Mouse (Mus musculus): ENCODE measurements at regions not wholly inside any gene's neighbourhood (a gene's known extent, or its start where the extent isn't known, plus 50 kb on each side); places are given as distances from the start of the nearest gene placed in this dataset.
A peak's percentile ranks its signal among the peaks of the same experiment; 100 is the strongest.

DNA sequence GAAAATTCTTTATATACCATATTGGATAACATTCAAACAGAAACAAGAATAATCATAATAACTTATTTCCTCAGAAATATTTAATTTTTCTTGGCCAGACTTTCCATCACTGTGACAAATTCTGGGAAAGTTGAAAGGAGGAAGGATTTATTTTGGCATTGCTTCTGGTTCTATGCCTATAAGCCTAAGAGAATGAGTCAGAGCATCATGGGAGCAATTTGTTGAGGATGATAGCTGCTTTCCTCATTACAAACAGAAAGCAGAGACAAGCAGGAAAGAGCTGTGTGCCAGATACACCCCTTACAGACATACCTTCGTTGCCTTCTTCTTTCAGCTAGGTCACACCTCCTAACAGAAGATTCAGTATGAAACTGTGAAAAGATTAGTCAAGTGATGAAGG lies 115.3 kb downstream of the Rgs21 start:
- no peak for DNase-seq

DNA sequence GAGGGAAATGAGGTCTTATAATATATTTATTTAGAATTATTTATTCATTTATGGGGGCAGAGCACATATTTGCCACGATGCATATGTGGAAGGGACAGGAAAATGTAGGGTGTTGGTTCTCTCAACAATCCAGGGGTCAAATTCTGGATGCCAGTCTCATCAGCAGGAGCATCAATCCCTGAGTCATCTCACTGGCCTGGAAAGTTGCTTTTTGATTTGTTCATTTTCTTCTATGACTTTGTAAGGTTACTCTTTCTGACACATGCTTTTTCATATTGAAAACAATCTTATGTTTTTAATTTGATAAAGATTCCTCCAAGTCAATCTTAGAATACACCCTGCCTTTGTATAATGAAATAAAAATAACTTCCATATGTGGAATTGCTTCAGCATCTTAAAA lies 115.7 kb downstream of the Rgs21 start:
- DNase-seq = no peak

DNA sequence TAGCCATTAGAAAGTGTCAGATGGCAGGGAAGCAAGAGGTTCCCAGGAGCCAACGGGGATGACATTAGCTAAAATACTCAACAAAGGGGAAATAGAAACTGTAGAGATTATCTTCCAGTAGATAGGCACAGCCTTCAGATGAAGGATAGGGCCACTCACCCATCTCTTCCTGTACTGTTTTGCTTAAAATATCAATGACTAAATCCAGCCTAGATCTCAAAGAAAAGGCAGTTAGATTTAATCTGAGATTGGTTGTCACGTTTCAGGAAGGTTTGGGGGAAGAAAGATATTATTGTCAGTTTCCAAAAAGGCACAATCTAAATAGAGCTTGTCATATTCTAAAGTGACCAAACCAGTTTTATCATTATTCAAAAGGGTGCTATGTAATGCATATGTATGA lies 130.8 kb downstream of the Rgs21 start:
- no peak for DNase-seq

DNA sequence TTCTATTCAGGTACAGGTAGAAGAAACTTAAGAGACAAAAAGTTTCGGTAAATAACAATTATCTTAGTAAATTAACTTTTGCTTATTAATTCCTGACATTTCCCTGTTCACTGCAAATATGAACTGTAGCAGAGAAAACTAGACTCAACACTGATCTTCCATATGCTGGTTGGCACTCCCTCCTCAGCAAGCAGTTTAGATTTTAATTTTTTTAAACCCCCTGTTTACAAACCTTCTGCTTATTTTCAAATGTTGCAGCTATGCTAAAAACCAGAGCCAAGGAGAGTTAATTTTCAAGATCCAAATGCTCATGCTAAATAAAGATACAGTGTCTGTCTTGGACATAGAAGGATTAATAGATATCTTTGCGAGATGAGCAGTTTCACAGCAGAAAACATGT lies 134.7 kb downstream of the Rgs21 start:
- no peak for DNase-seq

DNA sequence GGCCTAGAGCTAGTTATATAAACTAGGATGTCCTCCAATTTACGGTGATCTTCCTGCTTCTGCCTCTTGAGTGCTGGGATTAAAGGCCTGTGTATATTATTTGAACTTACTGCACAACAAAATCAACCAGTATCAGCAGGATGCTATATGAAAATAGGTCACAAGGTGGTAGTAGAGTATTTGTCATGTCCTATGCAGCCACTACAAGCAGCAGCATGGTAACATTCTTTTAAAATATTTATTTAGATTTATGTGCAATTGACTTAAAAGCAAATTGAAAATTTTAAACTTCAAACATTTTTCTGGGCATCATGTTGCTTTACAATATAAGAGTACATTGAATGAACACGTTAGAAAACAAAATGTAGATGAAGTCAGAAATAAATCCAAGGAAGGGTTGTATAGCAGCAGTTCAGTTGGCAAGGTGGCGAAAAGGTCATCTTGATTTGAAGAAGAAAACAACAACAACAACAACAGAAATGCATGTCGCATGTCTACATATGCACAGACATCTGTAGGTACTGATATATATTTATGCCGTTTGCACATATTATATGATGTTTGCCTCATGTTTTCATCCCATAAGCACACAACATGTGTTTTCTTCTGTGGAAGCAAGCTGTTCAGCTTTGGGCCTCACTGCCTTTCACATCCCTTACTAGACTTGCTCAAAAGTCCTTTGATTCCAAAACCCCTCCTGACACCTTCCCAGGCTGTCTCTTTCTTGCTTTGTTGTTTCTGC lies 135.8 kb downstream of the Rgs21 start:
- no peak for DNase-seq

DNA sequence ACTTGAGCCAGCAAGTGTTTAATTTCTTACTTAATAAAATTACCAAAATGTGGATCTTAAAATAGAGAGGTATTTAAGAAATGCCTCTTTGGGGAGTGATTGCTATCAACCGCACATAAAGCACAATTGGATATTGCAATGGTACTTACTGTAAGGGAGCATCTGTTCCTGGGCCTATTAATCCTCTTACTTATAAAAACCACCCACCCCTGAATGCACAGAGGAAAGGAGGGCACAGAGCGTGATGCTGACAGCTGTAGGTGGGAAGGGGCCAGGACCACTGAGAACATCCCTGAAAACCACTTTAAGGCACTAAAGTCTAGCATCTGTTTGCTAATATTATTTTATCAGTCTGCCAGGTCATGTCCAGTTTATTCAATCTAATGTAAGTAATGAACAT lies 146.1 kb downstream of the Rgs21 start:
- no peak for DNase-seq

DNA sequence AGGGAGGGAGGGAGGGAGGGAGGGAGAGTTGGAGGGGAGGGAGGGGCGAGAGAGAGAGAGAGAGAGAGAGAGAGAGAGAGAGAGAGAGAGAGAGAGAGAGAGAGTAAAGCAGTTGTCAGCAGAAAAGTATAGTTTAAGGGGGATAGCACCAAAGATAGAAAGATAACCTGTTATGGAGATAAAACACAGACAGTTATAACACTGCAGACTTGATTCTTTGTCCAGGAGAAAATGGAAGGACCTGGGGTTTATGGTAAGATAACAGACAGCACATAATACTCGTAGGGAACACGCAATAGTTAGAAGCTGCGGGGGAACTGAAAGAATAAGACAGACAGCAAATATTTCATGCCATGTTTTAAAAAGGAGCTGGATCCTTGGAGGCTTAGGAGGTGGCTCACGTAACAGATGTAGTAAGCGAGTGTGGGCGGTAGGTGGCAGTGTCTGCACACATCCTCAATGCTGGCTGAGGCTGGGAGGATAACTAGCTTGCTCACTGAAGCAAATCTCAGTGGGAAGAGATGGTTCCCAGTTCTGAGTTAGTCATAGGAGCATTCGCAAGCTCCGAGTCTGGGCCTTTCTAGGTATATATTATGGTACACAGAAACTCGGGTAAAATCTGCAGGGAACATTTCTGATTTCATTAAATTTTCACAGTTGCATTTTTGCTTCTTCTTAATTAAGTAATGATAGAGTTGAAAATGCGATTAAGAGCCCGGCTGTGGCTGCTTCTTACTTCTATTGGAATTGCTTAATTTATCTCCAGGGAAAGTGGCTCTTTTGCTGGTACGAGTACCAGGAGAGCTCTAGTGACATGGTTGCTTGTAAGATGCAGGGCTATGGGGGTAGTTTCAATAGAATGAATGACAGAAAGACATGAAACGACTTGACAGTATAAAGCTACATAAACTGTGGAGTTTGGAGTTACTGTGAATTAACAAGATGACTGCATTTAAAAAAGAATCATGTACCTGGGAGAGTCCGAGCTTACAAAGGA lies 157.6 kb upstream of the Rgs1 start:
- peak; percentile 84 to 89 for DNase-seq

DNA sequence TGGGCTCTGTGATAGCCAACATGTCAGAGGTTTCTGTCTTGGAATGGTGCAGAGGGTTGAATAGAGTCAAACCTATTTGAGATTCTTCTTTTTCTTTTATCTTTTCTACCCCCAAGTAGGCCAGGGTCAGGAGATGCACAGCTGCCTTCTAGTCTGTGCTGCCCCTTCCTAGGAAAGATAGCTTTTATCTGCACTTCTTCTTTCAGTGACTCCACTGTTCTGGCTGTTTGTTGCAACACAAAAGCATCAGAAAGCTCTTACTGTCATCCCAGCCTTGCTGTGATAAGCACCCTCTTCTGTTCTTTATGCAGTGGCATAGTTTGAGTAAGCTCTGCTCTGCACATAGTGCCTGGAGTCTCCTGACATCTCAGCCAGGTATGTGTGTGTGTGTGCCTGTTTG lies 156.7 kb upstream of the Rgs1 start:
- DNase-seq = no peak

DNA sequence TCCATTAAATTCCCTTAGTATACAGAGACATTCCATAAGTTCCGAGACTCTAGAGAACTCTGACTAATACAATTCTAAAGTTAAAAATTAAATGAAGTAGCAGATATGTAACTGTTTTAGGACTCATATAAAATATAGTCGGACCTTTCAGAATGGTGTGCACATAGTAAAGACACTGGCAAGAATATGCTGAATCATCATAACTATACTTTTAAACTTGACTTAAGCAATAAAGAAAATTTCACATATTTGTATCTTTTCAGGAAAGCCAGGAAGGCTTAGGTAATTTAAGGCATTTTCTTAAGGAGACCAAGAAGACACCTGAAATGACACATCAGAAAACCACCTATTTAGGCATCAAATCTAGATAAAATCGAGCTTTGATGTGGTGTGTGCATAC lies 156.0 kb upstream of the Rgs1 start:
- DNase-seq = no peak

DNA sequence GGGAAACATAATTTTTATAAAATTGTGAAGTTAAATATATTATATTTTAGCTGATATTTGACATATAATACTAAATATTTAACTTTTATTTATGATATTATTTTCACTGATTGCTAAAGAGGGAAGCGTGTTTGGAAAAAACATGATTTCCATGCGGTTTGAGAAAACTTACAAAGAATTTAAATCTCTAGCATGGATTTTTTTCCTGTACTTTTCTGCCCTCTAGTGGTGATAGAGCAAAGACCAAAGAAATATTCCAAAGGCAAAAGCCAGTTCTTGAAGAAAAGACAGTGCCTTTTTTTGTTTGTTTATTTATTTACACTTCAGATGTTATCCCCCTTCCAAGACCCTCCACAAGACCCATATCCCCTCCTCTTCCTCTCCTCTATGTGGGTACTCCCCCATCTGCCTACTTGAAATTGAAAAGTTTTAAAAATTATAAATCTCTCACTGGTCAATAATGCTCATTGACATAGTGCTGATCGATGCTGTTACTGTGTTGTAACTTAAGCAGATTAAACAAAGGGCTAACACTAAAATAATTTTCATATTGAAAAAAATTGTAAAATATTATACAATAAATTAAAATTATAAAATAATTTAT lies 131.1 kb upstream of the Rgs1 start:
- no peak for DNase-seq

DNA sequence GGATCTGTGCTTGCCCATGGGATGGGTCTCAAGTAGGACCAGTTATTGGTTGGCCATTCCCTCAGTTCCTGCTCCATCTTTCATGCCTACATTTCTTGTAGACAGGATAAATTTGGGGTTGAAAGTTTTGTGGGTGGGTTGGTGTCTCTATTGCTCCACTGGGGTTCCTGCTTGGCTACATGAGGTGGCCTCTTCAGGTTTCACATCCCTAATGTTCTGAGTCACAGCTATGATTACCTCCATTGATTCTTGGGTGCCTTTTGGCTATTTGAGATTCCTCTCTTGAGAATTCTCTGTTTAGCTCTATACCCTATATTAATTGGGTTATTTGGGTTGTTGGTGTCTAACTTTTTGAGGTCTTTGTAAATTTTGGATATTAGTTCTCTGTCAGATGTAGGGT lies 125.1 kb upstream of the Rgs1 start:
- no peak for DNase-seq

DNA sequence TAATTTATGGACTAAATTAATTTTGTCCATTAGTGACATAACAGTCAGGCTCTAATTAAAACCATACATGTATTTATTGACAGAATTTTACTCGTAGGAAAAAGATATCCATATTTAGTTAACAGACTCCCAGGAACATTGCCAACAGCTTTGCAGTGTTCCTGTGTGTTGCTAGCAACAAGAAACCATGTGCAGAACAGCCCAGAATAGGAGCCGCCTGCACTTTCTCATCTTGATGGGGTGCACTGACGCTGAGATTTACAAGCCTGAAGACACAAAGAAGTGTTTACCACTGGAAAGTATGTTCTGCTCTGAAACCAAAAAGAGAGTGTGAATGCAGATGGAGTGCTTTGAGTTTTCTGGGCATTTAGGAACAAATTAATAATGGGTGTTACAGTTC lies 118.5 kb upstream of the Rgs1 start:
- no peak for DNase-seq

DNA sequence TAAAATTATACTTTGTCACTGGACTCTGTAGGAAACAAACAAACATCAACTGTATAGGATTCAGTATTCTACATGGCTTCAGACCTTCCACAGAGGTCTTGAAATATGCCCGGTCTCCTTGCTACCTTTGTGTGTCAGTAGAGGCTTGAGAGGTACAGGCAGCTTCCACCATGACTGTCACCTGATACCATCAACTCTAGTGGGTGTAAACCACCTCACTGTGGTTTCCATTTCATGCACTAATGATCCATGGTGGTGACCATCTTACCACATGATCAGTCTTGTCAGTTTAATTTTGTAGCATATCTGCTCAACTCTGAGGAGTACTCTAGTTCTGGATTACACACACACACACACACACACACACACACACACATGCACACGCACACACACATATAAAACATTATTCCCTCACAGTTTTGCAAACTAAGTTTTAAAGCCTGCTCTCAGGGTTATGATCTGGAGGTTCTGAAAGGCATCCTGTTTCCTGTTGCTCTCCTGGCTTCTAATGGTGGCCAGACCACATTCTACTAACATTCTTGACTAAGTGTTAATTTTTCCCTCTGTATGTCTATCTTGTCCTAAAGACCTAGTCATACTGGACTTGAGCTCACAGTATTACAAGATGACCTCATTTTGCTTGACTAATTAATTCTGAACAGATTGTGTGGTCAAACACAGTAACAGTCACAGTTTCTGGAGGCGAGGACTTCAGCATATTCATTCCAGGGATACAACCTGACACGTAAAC lies 106.7 kb upstream of the Rgs1 start:
- no peak for DNase-seq

DNA sequence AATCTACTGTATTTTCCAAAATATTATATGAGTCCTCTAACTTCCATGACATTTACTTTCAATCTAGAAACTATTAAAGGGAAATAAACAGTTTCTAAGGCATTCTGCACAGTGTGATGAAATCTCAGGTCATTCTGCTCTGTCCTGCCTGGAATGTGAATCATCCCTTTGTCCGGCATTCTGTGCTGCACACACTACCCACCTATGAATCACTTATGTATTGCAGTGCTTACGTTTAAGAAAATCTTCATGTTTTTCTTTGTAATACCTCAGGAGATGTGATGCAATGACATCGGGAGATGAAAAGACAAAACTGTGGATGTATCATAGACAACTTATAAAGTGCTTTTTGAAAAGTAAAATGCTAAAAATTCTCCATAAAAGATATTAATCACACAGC lies 106.0 kb upstream of the Rgs1 start:
- DNase-seq = no peak

DNA sequence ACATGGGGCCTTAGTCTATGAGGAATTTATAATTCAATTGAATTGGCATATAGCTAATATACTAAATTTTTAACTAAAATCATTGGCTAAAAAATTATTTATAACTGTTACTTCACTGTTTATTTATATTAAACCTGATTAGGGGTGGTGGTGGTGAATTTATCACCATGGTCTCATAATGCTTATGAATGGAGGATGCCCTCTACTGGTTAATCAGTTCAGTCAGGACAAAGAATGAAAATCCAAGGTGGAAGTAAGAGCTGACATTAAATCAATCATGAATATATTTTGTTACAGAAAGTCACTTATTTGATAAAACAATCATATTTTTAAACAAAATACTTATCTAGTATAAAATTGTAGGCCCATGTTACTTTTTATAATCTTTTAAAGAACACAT lies 104.3 kb upstream of the Rgs1 start:
- no peak for DNase-seq

DNA sequence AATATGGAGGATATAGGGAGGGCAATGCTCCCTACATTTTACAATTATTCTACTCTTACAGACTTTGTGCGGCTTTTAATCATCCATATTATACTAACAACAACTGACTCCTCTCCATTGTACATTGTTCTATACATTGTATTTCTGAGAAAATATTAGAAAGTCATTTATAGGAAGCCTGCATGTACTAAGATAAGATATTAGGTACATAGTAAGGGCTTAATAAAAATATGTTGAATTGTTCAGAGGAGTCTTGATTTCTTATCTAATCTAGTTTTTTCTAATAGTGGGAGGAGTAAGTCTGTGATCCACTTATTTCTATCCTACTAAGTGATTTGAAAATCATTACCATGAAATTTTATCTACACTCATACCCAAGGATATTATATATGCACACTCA lies 94.8 kb upstream of the Rgs1 start:
- DNase-seq = no peak

DNA sequence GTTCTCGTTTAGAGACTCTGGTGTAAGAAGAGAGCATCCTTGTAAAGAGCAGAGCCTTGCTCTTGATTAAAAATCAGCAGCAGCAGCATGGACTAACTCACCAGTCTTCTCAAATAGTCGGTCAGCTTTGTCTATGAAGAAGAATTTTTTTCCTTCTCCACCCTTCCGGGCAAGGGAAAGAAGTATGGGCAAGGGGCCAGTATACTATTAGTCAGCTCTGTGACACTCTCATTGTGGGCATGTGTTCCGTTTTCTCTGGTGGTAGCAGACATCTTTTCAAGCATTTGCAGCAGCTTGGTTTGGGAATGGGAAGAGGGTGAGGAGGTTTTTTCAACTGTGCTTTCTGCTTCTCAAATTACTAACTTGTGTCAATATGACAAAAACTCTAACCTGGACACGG lies 94.3 kb upstream of the Rgs1 start:
- no peak for DNase-seq

DNA sequence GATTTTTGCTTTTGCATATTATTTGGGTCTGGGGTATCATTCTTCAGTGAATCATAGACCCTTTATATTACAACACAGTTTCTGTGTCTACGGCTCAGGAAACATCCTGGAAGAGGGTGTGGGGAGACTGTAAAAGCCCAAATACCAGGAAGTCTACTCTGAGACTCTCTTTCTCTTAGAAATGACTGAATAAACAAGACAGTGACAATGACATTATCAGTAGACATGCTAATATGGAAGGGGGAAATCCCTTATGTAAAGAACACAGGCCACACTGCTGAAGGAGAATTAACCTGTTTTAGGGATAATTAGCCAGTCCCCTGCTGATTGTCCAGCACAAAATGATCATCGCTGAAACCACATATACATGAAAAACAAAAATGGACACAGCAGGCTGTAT lies 88.5 kb upstream of the Rgs1 start:
- DNase-seq = no peak

DNA sequence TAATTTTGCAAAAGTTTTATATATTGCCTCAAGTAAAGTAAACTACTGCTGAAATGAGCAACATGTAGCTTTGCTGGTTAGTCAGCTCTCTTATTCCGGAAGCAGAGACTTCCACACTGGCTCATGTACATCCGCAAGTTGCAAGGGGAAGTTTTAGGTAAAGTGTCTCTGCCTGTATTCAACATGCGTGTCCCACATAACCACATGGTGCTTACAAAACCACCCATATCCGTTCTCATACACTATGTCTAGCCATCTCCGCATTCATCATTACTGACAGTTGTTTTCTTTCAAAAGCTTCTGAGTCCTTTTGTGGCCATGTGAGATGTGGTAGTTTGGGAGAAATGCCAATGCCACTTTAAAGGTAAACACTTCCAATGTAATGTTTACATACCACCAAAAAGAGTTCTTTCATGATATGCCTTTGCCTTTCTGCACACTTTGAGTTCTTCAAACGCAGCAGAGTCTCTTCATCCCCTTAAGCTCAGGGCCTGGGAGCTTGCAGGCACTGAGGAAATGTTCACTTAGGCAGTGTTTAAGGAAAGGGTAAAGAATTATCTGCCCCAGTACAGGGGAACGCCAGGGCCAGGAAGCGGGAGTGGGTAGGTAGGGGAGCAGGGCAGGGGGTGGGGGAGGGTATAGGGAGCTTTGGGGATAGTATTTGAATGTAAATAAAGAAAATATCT lies 81.5 kb upstream of the Rgs1 start:
- DNase-seq = no peak

DNA sequence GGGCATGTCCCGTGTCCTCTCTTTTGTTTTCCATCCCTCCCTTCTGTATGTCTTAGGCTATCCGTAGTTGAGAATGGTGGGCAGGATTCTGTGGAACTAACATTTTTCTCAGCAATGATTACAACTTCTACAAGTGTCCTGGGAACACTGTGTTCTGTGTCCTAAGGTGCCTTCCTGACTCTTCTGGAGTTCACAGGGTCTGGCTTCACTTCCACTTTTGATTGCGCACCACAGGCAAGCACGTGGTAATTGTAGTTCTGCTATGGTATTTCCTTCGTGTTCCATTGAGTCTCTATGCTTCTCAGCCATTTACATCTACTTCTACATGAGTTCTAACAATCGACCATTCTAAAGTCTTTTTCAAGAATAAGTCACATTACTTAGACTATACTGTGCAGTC lies 70.4 kb upstream of the Rgs1 start:
- DNase-seq = no peak

DNA sequence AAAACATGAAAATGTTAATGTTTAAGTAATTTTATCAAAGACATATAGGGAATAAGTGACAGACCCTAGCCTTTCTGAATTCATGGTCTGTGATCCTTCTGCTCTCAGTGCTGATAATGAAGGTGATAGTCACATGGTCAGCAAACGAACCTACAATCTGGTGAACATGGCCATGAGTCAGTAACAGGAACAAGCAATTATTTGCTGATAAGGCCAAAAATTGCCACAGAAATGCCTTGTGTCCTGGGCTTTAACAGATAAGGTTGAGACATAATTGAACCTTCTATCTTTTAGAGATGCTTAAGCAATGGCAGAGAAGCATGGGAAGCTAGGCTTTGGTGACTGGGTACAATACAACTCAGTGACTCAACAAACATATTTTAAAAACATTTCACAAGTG lies 69.2 kb upstream of the Rgs1 start:
- DNase-seq = no peak

DNA sequence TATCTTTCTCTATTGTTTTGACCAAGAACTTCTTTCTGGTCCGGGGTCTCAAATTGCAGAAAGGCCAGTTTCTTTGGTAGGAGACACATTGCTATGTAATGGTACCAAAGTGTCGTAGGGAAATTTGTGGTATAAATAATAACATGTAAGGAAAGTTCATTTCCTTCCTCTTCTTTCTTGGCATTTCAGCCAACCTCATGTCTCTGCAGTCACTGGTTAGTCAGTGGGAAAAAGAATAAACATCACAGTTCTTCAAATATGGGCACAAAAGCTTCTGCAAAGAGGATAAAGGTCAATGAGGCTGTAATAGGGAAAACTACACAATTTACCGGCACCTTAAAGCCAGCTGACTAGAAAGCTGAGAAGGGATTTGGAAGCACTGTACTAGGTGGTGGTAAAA lies 68.5 kb upstream of the Rgs1 start:
- no peak for DNase-seq

DNA sequence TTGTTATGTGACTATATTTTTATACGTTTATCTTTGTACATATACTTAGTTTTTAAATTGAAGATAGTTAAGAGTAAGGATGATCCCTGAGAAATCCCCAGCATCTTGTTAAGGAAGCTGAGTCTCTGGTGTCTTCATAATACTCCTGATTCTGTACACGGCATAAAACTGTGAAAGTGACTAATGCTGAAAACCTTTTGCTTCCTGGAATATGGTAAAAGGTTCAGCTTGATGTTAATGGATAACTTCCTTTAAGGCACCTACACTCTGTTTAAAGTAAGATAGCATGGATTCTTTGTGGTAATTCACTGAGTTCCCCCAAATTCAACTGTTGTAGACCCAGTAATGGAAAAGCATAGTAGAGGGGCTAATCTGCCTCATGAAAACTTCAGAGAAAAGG lies 67.2 kb upstream of the Rgs1 start:
- DNase-seq = no peak
